Mouse (Mus musculus) midbrain, embryonic 11.5 days (tissue): ENCODE measurements around the gene Edaradd. TPM values are rescaled to one million over a fixed set of nuclear protein-coding genes. Genes with fewer than 3 reads are reported as not detected.
"Not testable (repeated sequence)": the region's sequence is repeated elsewhere in the genome, so short reads cannot be mapped to it uniquely, and the experiment has no call there.

Experiments used
- ATAC-seq: fragments of 200-750 bp; cut with Nextera tagmentation; 2 replicates; pipeline ENCODE4 v1.8.0; 2017; ENCODE audit warnings: moderate TSS enrichment, moderate library complexity; ENCODE audit not compliant: low FRiP score
- DNase-seq: peaks from one replicate; pipeline ENCODE4 v3.0.0; 2015; ENCODE audit warnings: low spot score; ENCODE audit errors: missing footprints
- H3K27ac ChIP-seq: fragments of 300-500 bp; sonication (generic); 2 replicates; pipeline ENCODE4 v1.5.1; 2014; ENCODE audit warnings: low read depth, low read length
- H3K27me3 ChIP-seq: fragments of 300-500 bp; sonication (generic); 2 replicates; pipeline ENCODE4 v1.6.1; 2014; ENCODE audit warnings: mild to moderate bottlenecking, low read length, moderate library complexity, mixed read lengths; ENCODE audit not compliant: control insufficient read depth, insufficient read depth
- H3K36me3 ChIP-seq: fragments of 300-500 bp; sonication (generic); 2 replicates; pipeline ENCODE4 v1.6.1; 2014; ENCODE audit warnings: mild to moderate bottlenecking, low read length, moderate library complexity, mixed read lengths; ENCODE audit not compliant: control insufficient read depth, insufficient read depth
- H3K4me1 ChIP-seq: fragments of 300-500 bp; sonication (generic); 2 replicates; pipeline ENCODE4 v1.6.1; 2014; ENCODE audit warnings: low read length; ENCODE audit not compliant: control insufficient read depth, insufficient read depth
- H3K4me2 ChIP-seq: fragments of 300-500 bp; sonication (generic); 2 replicates; pipeline ENCODE4 v1.6.1; 2014; ENCODE audit warnings: mild to moderate bottlenecking, moderate library complexity
- H3K4me3 ChIP-seq: fragments of 300-500 bp; sonication (generic); 2 replicates; pipeline ENCODE4 v1.5.1; 2014; ENCODE audit warnings: low read depth, low read length
- H3K9ac ChIP-seq: fragments of 300-500 bp; sonication (generic); 2 replicates; pipeline ENCODE4 v1.6.1; 2014; ENCODE audit warnings: low read length
- H3K9me3 ChIP-seq: fragments of 300-500 bp; sonication (generic); 2 replicates; pipeline ENCODE4 v1.6.1; 2016; ENCODE audit warnings: low read length; ENCODE audit not compliant: control insufficient read depth
- WGBS: fragments of 180-500 bp; shearing (Covaris S2); extraction: QIAGEN DNeasy Blood & Tissue Kit; methylation state at CpG from one replicate; pipeline ENCODE4 v1.1.7; 2014; 5-methylcytosine and 5-hydroxymethylcytosine counted together
- polyA plus RNA-seq: library from polyadenylated mRNA; unstranded; fragments of >200 nt; fragmentation: Nextera tagmentation; extraction: Ambion mirVana; gene quantifications from 2 replicates; pipeline ENCODE4 v1.2.1, GENCODE M21; 2014

Gene Edaradd
- polyA plus RNA-seq, 1 experiment from 2014 or later: 3.2 TPM

GRCm38 (mm10) chr13:12473724-12474378 lies 46.4 kb downstream of the Edaradd start:
- Histone ChIP-seq H3K4me3 (no peak overlapping the region), H3K9ac (no peak overlapping the region), H3K36me3 (no peaks in the 10 kb centered on the region), H3K4me2 (no peak overlapping the region), H3K9me3 (no peaks in the 10 kb centered on the region), H3K27me3 (no peaks in the 10 kb centered on the region), H3K27ac (no peak overlapping the region), H3K4me1 (peaks cover 5% of the 10 kb centered on the region; the same call in 1 of the 2 replicates)
- 36% methylated on average over 8 of the region's 8 CpGs for WGBS
- ATAC-seq (peak; percentile 87), DNase-seq (peak; percentile 95)

DNA sequence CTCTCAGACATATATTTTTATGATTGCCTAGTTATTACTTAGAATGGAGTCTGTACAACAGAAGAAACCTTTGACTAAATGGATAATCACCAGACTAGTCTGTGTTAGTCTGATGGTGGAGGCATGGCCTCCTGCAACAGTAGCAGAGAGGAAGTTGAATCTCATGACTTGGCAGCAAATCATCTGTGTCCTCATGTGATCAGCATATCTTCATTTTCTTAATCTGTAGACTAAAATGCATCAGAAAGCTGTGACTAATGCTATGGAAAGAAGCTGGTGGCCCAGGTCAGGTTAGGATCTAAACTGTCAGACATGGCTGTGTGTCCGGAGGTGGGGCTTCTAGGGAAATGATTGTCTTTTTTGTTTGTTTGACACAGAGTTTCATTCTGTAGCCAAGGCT lies 51.8 kb downstream of the Edaradd start:
- 81% methylated on average over 1 of the region's 1 CpGs for WGBS
- Histone ChIP-seq H3K4me1 (peaks cover 4% of the 10 kb centered on the region; the same call in 1 of the 2 replicates), H3K4me3 (no peak overlapping the region)

GRCm38 (mm10) chr13:12464844-12465243 lies 55.4 kb downstream of the Edaradd start, which contains the start of gene Lgals8:
Lgals8 (minus strand) TSS chr13:12464944.
- DNase-seq (no peak), ATAC-seq (no peak)
- no peaks in the 10 kb centered on the region for H3K27me3 ChIP-seq
- H3K4me3 ChIP-seq: no peak within 1 kb of the TSS
- no peak within 1 kb of the TSS for H3K9ac ChIP-seq
- H3K4me1 ChIP-seq: no peaks in the 10 kb centered on the region
- H3K9me3 ChIP-seq: no peaks in the 10 kb centered on the region
- no peaks in the 10 kb centered on the region for H3K36me3 ChIP-seq
- no peak within 1 kb of the TSS for H3K4me2 ChIP-seq
- whole genome bisulfite sequencing: 86% methylated on average over 1 of the region's 1 CpGs
- H3K27ac ChIP-seq: no peak within 1 kb of the TSS

More for the DNA sequence above, 51.8 kb downstream of the Edaradd start:
- Histone ChIP-seq H3K4me2 (no peak overlapping the region), H3K9ac (no peak overlapping the region), H3K9me3 (no peaks in the 10 kb centered on the region), H3K27me3 (no peaks in the 10 kb centered on the region), H3K36me3 (no peaks in the 10 kb centered on the region), H3K27ac (no peak overlapping the region)
- ATAC-seq: no peak
- no peak for DNase-seq

DNA sequence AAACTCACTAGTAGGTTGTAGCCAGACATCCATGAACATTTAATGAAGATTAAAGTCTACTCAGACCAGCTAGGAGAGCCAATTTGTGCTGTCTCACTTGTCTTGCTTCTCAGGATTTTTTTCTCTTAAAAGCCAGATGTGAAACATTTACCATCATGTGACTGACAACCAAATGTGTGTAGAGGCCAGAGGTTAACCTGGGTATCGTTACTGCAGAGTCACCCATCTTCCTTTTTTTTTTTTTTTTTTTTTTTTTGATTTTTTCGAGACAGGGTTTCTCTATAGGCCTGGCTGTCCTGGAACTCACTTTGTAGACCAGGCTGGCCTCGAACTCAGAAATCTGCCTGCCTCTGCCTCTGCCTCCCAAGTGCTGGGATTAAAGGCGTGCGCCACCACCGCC lies 56.1 kb downstream of the Edaradd start:
- H3K9ac ChIP-seq, H3K27me3 ChIP-seq, H3K4me3 ChIP-seq, ATAC-seq, H3K9me3 ChIP-seq, H3K27ac ChIP-seq, H3K36me3 ChIP-seq, H3K4me2 ChIP-seq, H3K4me1 ChIP-seq: not testable (repeated sequence)
- peak; percentile 14 for DNase-seq
- WGBS: 90% methylated on average over 6 of the region's 6 CpGs

GRCm38 (mm10) chr13:12462623-12463022 lies 57.6 kb downstream of the Edaradd start:
- DNase-seq (peak; percentile 26), ATAC-seq (no peak)
- no peak overlapping the region for H3K9ac ChIP-seq
- 75% methylated on average over 4 of the region's 4 CpGs for WGBS
- H3K36me3 ChIP-seq: no peaks in the 10 kb centered on the region
- H3K9me3 ChIP-seq: no peaks in the 10 kb centered on the region
- H3K4me3 ChIP-seq: no peak overlapping the region
- no peaks in the 10 kb centered on the region for H3K4me1 ChIP-seq
- H3K27me3 ChIP-seq: no peaks in the 10 kb centered on the region
- H3K27ac ChIP-seq: no peak overlapping the region
- H3K4me2 ChIP-seq: no peak overlapping the region

- no peaks in the 10 kb centered on the region for H3K36me3 ChIP-seq
- 2% methylated on average over 7 of the region's 7 CpGs for WGBS
- DNase-seq (no peak), ATAC-seq (peak; percentile 62; the same call in 1 of the 2 replicates)
- H3K4me1 ChIP-seq: no peaks in the 10 kb centered on the region
- peak overlapping the region; percentile 59 for H3K4me2 ChIP-seq
- peak overlapping the region; percentile 62 for H3K4me3 ChIP-seq
- H3K27me3 ChIP-seq: no peaks in the 10 kb centered on the region
- peak overlapping the region; percentile 65 for H3K9ac ChIP-seq
- no peaks in the 10 kb centered on the region for H3K9me3 ChIP-seq
- no peak overlapping the region for H3K27ac ChIP-seq
These were observed 58.5 kb downstream of the Edaradd start for GRCm38 (mm10) chr13:12461730-12462119.

GRCm38 (mm10) chr13:12460881-12461729 lies 59.1 kb downstream of the Edaradd start:
- WGBS: under 1% methylated on average over 59 of the region's 59 CpGs
- H3K36me3 ChIP-seq: no peaks in the 10 kb centered on the region
- H3K27me3 ChIP-seq: no peaks in the 10 kb centered on the region
- no peak overlapping the region for H3K27ac ChIP-seq
- peak overlapping the region; percentile 62 for H3K4me3 ChIP-seq
- H3K9ac ChIP-seq: peak overlapping the region; percentile 65
- DNase-seq: peak; percentile 97
- no peaks in the 10 kb centered on the region for H3K4me1 ChIP-seq
- H3K4me2 ChIP-seq: peak overlapping the region; percentile 59
- no peaks in the 10 kb centered on the region for H3K9me3 ChIP-seq
- peak; percentile 97 for ATAC-seq

- H3K4me3 ChIP-seq: peak overlapping the region; percentile 62
- H3K27ac ChIP-seq: no peak overlapping the region
- no peaks in the 10 kb centered on the region for H3K4me1 ChIP-seq
- H3K27me3 ChIP-seq: no peaks in the 10 kb centered on the region
- H3K4me2 ChIP-seq: peak overlapping the region; percentile 59
- H3K36me3 ChIP-seq: no peaks in the 10 kb centered on the region
- 13% methylated on average over 8 of the region's 8 CpGs for WGBS
- no peak for DNase-seq
- H3K9ac ChIP-seq: peak overlapping the region; percentile 65
- ATAC-seq: no peak
- no peaks in the 10 kb centered on the region for H3K9me3 ChIP-seq
These were observed 59.8 kb downstream of the Edaradd start for GRCm38 (mm10) chr13:12460443-12460842.

GRCm38 (mm10) chr13:12456711-12457110 lies 63.5 kb downstream of the Edaradd start:
- Histone ChIP-seq H3K36me3 (no peaks in the 10 kb centered on the region), H3K4me2 (no peak overlapping the region), H3K9ac (no peak overlapping the region), H3K27ac (no peak overlapping the region), H3K4me3 (no peak overlapping the region), H3K27me3 (no peaks in the 10 kb centered on the region), H3K9me3 (no peaks in the 10 kb centered on the region), H3K4me1 (no peaks in the 10 kb centered on the region)
- 80% methylated on average over 7 of the region's 7 CpGs for WGBS
- ATAC-seq (no peak), DNase-seq (no peak)
